Mouse (Mus musculus) hindbrain, embryonic 10.5 days (tissue): ENCODE data around the gene Ccdc181. TPM values are rescaled to one million over a fixed set of nuclear protein-coding genes. Genes with fewer than 3 reads are reported as not detected.
"Not testable (repeated sequence)": the region's sequence is repeated elsewhere in the genome, so short reads cannot be mapped to it uniquely, and the experiment has no call there.

Experiments
- DNase-seq: peaks from one replicate; pipeline ENCODE4 v3.0.0-alpha.2; 2017; ENCODE audit warnings: low spot score
- H3K27ac ChIP-seq: fragments of 300-500 bp; sonication (generic); 2 replicates; pipeline ENCODE4 v1.5.1; 2016; ENCODE audit warnings: mild to moderate bottlenecking, moderate library complexity
- H3K27me3 ChIP-seq: fragments of 300-500 bp; sonication (generic); 2 replicates; pipeline ENCODE4 v1.6.1; 2016; ENCODE audit warnings: mild to moderate bottlenecking; ENCODE audit not compliant: poor library complexity, insufficient read depth, severe bottlenecking
- H3K36me3 ChIP-seq: fragments of 300-500 bp; sonication (generic); 2 replicates; pipeline ENCODE4 v1.6.1; 2016; ENCODE audit warnings: mild to moderate bottlenecking, moderate library complexity
- H3K4me1 ChIP-seq: fragments of 300-500 bp; sonication (generic); replicated peaks from 2 replicates; pipeline ENCODE4 v1.6.1; 2016; ENCODE audit warnings: mild to moderate bottlenecking
- H3K4me3 ChIP-seq: fragments of 300-500 bp; sonication (generic); 2 replicates; pipeline ENCODE4 v1.5.1; 2016; ENCODE audit warnings: mild to moderate bottlenecking, moderate library complexity
- H3K9me3 ChIP-seq: fragments of 300-500 bp; sonication (generic); 2 replicates; pipeline ENCODE4 v1.6.1; 2016; ENCODE audit warnings: mild to moderate bottlenecking, moderate library complexity
- WGBS: fragments of 180-500 bp; shearing (Covaris S2); methylation state at CpG from one replicate; pipeline ENCODE4 v1.1.7; 2016; 5-methylcytosine and 5-hydroxymethylcytosine counted together
- polyA plus RNA-seq: library from polyadenylated mRNA; unstranded; fragments of >200 nt; fragmentation: Nextera tagmentation; extraction: Ambion mirVana; gene quantifications from 2 replicates; pipeline ENCODE4 v1.2.1, GENCODE M21; 2016

Ccdc181 gene
- 11.2 and 12.2 TPM in 2 replicates for polyA plus RNA-seq

DNA sequence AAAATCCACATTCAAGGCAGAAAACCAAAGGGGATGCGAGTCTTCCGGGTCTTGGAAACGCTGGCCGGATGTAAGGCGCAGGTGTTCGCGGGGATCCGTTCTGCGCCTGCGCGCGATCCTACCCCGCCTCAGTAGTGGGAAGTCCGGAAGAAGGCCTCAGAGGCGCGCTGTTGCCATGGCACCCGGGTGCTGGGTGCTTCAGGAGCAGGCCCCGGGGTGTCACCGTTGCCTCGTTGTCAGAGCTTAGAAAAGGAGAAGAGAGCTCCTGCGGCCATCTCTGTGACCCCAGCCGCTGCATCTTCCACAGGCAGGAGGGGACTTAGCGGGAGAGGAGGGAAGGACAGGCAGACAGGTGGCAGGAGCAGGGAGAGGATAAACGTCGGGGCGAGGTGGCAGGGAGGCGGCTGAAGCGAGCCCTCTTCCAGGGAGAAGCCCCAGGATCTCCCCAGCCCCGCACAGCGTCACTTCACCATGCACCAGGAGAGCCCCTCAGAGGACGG is at the start of gene Ccdc181:
TSS of gene Ccdc181 (plus strand) at position 131 of the 500 bp plus-strand sequence.
- Histone ChIP-seq H3K27ac (peak within 1 kb of the TSS; percentile 89), H3K4me3 (peak within 1 kb of the TSS; percentile 79), H3K36me3 (peaks cover 4% of the 10 kb centered on the region; the same call in 1 of the 2 replicates), H3K27me3 (0 out of 2 replicates have a peak, but pooled peaks cover 6% of the 10 kb centered on the region), H3K4me1 (0 out of 2 replicates have a peak, but pooled peaks cover 7% of the 10 kb centered on the region), H3K9me3 (no peaks in the 10 kb centered on the region)
- peak; percentile 94 for DNase-seq
- WGBS = under 1% methylated on average over 31 of the region's 31 CpGs

GRCm38 (mm10) chr1:164231937-164232570 is 43.3 kb upstream of the Ccdc181 start:
- DNase-seq, H3K4me3 ChIP-seq, H3K27me3 ChIP-seq, H3K9me3 ChIP-seq, H3K27ac ChIP-seq, H3K4me1 ChIP-seq, H3K36me3 ChIP-seq: not testable (repeated sequence)
- 83% methylated on average over 3 of the region's 4 CpGs for WGBS

DNA sequence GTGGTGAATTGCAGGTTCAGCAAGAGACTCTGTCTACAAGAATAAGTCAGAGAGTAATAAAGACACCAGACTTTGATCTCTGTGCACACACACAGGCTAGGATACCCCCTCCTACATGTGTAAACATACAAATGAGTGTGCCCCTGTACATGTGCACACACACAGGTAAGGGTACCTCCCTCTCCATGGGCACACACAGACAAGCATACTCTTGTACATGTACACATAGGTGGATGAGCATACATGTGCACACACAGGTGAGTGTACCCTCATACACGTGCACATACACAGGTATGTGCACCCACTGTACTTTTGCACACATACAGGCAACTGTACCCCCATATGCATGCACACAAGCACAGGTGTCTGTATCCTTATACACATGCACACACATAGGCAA is 41.9 kb upstream of the Ccdc181 start:
- H3K27ac ChIP-seq = no peak overlapping the region
- no peak overlapping the region for H3K4me3 ChIP-seq
- H3K4me1 ChIP-seq = no peaks in the 10 kb centered on the region
- DNase-seq = no peak
- H3K27me3 ChIP-seq = no peaks in the 10 kb centered on the region
- no peaks in the 10 kb centered on the region for H3K36me3 ChIP-seq
- H3K9me3 ChIP-seq = no peaks in the 10 kb centered on the region
- 86% methylated on average over 1 of the region's 1 CpGs for WGBS

GRCm38 (mm10) chr1:164235078-164235477 is 40.3 kb upstream of the Ccdc181 start:
- Histone ChIP-seq H3K9me3 (no peaks in the 10 kb centered on the region), H3K27ac (no peak overlapping the region), H3K36me3 (no peaks in the 10 kb centered on the region), H3K27me3 (no peaks in the 10 kb centered on the region), H3K4me3 (no peak overlapping the region), H3K4me1 (no peaks in the 10 kb centered on the region)
- WGBS = 65% methylated on average over 7 of the region's 7 CpGs
- no peak for DNase-seq

GRCm38 (mm10) chr1:164236078-164236477 is 39.3 kb upstream of the Ccdc181 start:
- H3K4me3 ChIP-seq = no peak overlapping the region
- no peaks in the 10 kb centered on the region for H3K36me3 ChIP-seq
- WGBS = 74% methylated on average over 7 of the region's 7 CpGs
- no peaks in the 10 kb centered on the region for H3K4me1 ChIP-seq
- no peak overlapping the region for H3K27ac ChIP-seq
- DNase-seq = no peak
- no peaks in the 10 kb centered on the region for H3K9me3 ChIP-seq
- no peaks in the 10 kb centered on the region for H3K27me3 ChIP-seq

DNA sequence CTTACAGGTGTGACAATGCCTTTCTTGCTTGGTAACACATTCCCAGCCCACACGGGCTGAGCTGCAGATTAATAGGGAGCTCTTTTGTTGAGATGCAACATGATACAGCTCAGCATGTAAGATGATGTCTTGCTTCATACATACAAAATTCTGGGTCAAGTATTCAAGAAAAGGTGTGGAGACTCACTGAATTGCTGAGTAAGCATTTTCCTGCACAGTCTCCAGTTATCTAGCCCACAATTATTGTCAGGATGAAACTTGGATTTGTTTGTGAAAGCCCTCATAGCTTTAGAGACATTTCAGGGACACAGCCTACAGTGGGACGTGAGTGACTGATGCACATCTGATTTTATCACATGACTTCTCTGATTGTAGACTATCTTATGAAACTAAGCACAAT is 33.9 kb upstream of the Ccdc181 start:
- H3K36me3 ChIP-seq = no peaks in the 10 kb centered on the region
- DNase-seq = no peak
- no peaks in the 10 kb centered on the region for H3K9me3 ChIP-seq
- WGBS = 82% methylated on average over 2 of the region's 2 CpGs
- no peak overlapping the region for H3K27ac ChIP-seq
- H3K4me1 ChIP-seq = peaks cover 4% of the 10 kb centered on the region
- H3K4me3 ChIP-seq = no peak overlapping the region
- no peaks in the 10 kb centered on the region for H3K27me3 ChIP-seq

- H3K4me1 ChIP-seq = peaks cover 15% of the 10 kb centered on the region
- H3K36me3 ChIP-seq = no peaks in the 10 kb centered on the region
- H3K27me3 ChIP-seq = no peaks in the 10 kb centered on the region
- DNase-seq = no peak
- H3K9me3 ChIP-seq = no peaks in the 10 kb centered on the region
- H3K27ac ChIP-seq = no peak overlapping the region
- no peak overlapping the region for H3K4me3 ChIP-seq
- 73% methylated on average over 8 of the region's 8 CpGs for WGBS
Observed at GRCm38 (mm10) chr1:164242809-164243208, 32.6 kb upstream of the Ccdc181 start.

- Histone ChIP-seq H3K27ac (peak overlapping the region; percentile 91), H3K4me1 (peaks cover 42% of the 10 kb centered on the region)
- 31% methylated on average over 8 of the region's 8 CpGs for WGBS
Observed at GRCm38 (mm10) chr1:164247442-164247841, 27.9 kb upstream of the Ccdc181 start.

DNA sequence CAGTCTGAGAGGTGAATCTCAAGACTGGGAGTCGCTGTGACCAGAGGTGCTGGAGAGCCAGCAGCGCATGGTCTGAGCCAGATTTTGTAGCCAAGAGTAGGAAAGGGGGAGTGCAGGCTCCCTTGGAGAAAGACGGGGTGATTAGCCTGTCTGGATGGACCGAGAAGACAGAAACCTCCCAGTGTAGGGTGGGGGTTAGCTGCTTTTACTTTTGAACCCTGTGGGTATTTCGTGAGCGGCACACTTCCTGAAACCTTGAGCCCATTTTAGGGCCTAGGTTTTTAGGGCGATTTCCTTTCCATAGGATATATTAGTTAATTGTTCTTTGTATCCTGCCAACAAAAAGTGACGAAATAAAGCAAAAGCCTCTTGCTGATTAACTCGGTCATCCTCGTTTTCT is 27.4 kb upstream of the Ccdc181 start:
- WGBS = 8% methylated on average over 10 of the region's 10 CpGs

More at GRCm38 (mm10) chr1:164247442-164247841, 27.9 kb upstream of the Ccdc181 start:
- Histone ChIP-seq H3K4me3 (peak overlapping the region; percentile 77), H3K27me3 (peaks cover 19% of the 10 kb centered on the region), H3K9me3 (no peaks in the 10 kb centered on the region), H3K36me3 (no peaks in the 10 kb centered on the region)
- DNase-seq = no peak

DNA sequence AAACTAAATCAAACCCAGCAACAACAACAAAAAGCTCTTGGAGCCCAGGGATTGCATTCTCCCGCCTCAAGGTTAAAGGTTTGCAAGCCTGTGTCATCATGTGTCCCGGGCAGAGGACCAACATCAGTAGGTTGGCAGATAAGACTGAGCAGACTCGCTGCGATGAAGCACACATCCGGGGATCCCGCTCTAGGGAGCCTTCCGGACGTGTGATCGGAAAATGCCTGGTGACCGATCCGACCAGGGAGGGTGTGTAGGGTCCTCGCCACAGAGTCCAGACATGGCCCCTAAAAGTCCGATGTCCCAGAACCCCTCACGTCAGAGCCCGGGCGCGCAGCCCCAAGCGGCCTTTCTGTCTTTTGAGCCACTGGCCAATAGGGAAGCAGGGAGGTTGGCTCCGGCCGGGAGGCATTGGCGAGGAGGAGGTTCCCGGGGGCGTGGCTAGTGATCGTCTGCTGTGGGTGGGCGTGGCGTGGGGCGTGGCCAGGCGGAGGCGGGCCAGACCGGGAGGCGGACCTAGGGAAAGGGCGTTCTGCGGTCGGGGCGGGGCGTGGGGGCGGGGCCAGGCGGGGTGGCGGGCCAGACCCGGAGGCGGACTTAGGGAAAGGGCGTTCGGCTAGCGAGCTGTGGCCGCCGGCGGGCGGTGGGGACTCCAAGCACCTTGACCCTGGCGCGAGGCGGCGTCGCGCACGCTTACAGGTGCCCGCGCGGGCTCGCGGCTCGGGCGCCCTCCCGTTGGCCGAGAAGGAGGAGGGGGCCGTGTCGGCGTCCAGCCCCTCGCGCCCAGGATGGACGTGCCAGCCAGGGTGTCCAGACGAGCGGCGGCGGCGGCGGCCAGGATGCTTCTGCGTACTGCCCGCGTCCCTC is 26.7 kb upstream of the Ccdc181 start, which contains the start of gene Slc19a2:
TSS of gene Slc19a2 (plus strand) at position 582 of the 867 bp plus-strand sequence.
- peak; percentile 100 for DNase-seq
- WGBS = under 1% methylated on average over 75 of the region's 79 CpGs
- H3K27ac ChIP-seq = peak within 1 kb of the TSS; percentile 91
- H3K4me3 ChIP-seq = peak within 1 kb of the TSS; percentile 77
- H3K9me3 ChIP-seq = no peaks in the 10 kb centered on the region
- H3K36me3 ChIP-seq = no peaks in the 10 kb centered on the region
- H3K27me3 ChIP-seq = peaks cover 19% of the 10 kb centered on the region
- H3K4me1 ChIP-seq = peaks cover 42% of the 10 kb centered on the region

More for the DNA sequence above, 27.4 kb upstream of the Ccdc181 start:
- peak; percentile 33 for DNase-seq
- Histone ChIP-seq H3K27me3 (peaks cover 19% of the 10 kb centered on the region), H3K4me3 (peak overlapping the region; percentile 77), H3K36me3 (no peaks in the 10 kb centered on the region), H3K9me3 (no peaks in the 10 kb centered on the region), H3K4me1 (peaks cover 42% of the 10 kb centered on the region), H3K27ac (peak overlapping the region; percentile 91)

DNA sequence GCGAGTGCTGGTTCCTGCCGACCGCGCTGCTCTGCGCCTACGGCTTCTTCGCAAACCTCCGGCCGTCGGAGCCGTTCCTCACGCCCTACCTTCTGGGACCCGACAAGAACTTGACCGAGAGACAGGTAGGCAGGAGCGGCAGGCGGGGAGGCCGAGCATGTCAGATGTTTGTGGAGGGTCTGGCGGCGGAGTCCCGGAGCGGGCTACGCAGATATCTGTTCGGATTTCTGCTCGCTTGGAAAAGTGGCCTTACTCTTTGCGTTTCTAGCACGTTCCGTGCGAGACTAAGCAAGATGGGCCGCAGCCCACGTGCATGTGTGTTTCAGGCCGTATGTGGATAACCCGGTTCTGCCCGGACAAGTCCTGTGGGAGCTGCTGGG is 26.1 kb upstream of the Ccdc181 start:
- Histone ChIP-seq H3K4me1 (peaks cover 42% of the 10 kb centered on the region), H3K9me3 (no peaks in the 10 kb centered on the region), H3K36me3 (no peaks in the 10 kb centered on the region), H3K27ac (peak overlapping the region; percentile 91), H3K4me3 (peak overlapping the region; percentile 77), H3K27me3 (peaks cover 19% of the 10 kb centered on the region)
- under 1% methylated on average over 33 of the region's 33 CpGs for WGBS
- DNase-seq = no peak

DNA sequence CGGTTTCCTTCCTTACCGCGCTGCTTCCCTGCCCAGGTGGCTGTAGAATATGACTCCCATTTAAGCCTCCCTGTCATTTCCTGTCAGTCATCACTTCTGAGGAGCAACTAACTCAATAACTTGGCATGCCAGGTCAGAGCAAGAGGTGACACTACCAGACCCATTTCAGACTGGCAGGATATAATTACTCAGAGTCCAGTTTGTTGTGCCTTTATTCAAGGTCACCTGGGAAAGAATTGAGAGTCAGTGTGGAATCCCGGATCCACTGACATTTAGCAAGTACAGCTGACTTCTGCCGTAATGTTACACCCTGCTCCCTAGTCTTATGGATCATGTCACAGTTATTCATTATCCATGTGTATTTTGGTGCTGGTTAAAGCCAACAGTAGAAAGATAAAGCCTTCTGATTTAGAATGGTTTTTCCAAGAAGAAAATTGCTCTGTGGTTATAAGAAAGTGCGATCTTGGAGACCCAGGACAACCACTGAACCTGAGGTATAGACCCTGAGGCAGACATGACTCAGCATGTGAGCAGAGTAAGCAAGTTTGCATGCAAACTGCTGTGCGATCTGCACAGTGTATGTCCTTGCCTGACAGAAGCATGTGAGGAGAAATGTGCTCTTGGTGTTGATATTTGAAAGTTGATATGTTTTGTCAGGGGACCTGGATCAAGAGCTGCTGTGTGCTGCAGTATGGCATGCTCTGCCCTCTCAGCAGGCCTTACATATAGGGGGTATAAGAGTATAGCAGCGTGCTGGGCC is 24.8 kb upstream of the Ccdc181 start:
- no peak for DNase-seq

More for the DNA sequence above, 24.8 kb upstream of the Ccdc181 start:
- peaks cover 19% of the 10 kb centered on the region for H3K27me3 ChIP-seq
- peak overlapping the region; percentile 77 for H3K4me3 ChIP-seq
- H3K27ac ChIP-seq = no peak overlapping the region
- WGBS = 63% methylated on average over 8 of the region's 8 CpGs
- no peaks in the 10 kb centered on the region for H3K36me3 ChIP-seq
- H3K4me1 ChIP-seq = peaks cover 42% of the 10 kb centered on the region
- H3K9me3 ChIP-seq = no peaks in the 10 kb centered on the region
